Mouse (Mus musculus) brain, adult 2 months (tissue): Measurements from ENCODE around the gene Tbc1d8.

Experiments used
- DNase-seq: peaks from one replicate; pipeline ENCODE4 v3.0.0; 2011; ENCODE audit warnings: low read depth, low spot score

Gene Tbc1d8

GRCm38 (mm10) chr1:39448238-39448637 is 30.3 kb downstream of the Tbc1d8 start:
- peak; percentile 47 for DNase-seq

DNA sequence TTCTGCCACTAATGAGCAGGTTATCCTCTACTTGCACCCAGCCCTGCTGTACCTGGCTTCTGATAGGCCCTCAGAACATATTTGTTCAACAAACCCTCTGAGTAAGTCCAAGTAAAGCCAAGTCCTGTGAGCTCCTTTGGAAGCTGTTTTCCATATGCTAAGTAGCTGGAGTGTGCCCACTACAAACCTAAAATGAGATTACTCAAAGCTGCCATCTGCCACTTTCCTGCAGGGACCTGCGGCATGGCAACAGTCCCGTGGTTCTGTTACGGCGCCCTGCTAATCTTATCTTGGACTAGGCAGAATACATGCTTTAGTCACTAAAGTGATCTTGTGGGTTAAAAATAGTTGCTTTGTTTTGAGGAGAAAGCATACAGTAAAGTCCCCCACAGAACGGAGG is 32.4 kb downstream of the Tbc1d8 start:
- DNase-seq = peak; percentile 96

- no peak for DNase-seq
Measured at GRCm38 (mm10) chr1:39445303-39446050, 33.1 kb downstream of the Tbc1d8 start.

GRCm38 (mm10) chr1:39443764-39444163 is 34.8 kb downstream of the Tbc1d8 start:
- peak; percentile 53 for DNase-seq

DNA sequence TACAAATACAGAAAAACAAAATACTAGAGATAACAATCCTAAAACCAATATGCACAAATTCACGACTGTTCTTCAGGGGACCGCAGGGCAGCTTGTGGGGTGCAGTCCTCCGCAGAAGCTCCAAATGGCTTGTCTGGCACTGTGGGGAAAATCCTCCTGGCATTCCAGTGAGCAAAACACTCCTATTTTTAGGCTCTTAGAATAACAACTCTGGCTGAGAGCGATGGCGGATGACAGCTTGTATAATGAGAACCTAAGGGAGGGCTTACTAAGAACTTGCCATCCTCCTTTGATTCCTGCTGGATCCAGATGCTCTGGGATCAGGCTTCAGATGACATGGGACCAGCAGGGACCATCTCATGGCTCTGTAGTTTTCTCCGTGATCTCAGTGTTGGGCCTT is 36.9 kb downstream of the Tbc1d8 start:
- peak; percentile 96 for DNase-seq

GRCm38 (mm10) chr1:39439661-39440548 is 38.6 kb downstream of the Tbc1d8 start:
- peak; percentile 70 for DNase-seq

DNA sequence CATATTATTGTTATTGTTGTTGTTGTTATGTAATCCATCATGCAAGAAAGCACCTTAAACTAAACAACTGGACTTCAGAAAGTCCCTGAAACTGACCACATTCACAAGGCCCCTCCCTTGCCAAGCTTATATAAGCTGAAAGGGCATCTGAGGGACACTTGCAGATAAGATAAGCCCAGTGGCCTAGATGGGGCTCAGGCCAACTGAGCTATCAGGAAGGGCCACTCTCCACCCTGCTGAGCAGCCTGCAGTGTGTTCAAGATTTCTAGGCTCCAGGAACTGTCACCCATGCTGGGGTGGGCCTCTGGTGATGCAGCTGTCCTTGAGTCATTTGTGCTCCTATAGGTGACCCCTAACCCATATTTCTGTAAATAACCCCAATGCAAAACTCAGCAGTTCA is 39.9 kb downstream of the Tbc1d8 start:
- no peak for DNase-seq

DNA sequence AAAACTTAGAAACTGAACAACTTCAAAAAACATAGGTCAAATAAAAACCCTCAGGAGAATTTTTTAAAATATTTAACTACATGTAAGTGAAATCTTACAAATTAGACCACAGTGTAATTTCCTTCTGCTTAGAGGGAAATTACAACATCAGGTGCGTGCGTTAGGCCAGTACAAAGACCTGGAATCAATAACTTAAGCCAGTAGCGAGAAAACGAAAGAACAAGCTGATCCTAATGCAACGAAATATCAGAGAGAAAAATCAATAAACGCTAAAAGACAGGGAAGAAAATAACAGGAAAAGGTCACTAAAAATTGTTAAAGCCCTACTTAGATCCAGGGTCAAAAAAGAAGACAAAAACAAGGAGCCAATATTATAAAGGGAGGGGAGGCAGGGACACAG is 44.3 kb downstream of the Tbc1d8 start:
- DNase-seq = no peak

- DNase-seq = no peak
Measured at GRCm38 (mm10) chr1:39430020-39430419, 48.5 kb downstream of the Tbc1d8 start.

DNA sequence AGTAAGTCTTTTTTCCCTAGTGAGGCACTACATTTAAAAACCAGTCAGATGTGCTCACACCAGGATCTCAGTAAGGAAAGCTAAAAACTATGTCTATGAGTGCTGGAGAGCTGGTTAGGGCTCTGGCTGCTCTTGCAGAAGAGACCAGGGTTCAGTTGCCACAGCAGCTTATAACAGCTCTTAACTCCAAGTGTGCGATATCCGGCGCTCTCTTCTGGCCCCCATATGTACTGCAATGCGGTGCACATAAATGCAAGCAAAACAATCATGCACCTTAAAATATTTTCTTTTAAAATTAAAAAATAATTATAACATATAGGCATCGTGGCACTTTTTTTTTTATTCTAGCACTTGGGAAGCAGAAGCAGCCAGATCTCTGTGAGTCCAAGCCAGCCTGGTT is 49.5 kb downstream of the Tbc1d8 start:
- no peak for DNase-seq

GRCm38 (mm10) chr1:39428280-39428679 is 50.3 kb downstream of the Tbc1d8 start:
- no peak for DNase-seq

DNA sequence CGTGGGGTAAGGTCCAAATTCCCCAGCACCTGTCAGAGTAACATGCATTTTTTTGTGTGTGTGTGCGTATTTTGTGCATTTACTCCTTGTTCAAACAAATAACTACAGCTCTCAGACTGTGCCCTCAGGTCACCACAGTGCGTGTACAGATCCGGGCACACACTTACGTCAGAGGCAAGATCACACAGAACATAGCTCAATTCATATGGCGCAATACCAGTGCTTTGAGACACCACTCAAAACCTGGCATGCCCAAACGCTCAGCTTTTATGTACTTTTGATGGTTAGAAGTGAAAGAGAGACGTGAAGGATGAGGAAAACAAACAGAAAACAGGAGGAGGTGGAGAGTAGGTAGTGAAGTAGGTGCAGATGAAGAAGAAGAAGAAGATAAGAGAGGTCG is 53.1 kb downstream of the Tbc1d8 start:
- DNase-seq = no peak

DNA sequence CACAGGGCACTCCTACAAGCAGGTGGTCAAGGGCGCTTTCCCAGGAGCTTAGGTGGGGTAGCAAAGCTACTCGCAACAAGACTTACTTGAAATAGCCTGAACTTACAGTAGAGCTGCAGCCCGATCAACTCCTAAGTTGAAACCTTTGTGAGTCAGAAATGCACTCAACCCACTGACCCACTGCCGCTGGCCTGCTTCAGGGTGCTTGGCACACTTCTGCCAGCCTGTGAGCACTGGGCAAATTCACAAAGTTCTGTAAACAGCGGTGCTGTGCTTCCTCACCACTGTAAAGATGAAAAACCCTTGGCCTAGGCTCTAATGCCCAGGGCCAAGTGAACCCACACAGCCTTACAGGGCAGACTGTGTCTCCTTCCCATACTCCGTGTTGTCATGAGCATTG is 57.6 kb downstream of the Tbc1d8 start:
- no peak for DNase-seq

- no peak for DNase-seq
Measured at GRCm38 (mm10) chr1:39418852-39419251, 59.7 kb downstream of the Tbc1d8 start.

GRCm38 (mm10) chr1:39417817-39418216 is 60.7 kb downstream of the Tbc1d8 start:
- DNase-seq = peak; percentile 33

DNA sequence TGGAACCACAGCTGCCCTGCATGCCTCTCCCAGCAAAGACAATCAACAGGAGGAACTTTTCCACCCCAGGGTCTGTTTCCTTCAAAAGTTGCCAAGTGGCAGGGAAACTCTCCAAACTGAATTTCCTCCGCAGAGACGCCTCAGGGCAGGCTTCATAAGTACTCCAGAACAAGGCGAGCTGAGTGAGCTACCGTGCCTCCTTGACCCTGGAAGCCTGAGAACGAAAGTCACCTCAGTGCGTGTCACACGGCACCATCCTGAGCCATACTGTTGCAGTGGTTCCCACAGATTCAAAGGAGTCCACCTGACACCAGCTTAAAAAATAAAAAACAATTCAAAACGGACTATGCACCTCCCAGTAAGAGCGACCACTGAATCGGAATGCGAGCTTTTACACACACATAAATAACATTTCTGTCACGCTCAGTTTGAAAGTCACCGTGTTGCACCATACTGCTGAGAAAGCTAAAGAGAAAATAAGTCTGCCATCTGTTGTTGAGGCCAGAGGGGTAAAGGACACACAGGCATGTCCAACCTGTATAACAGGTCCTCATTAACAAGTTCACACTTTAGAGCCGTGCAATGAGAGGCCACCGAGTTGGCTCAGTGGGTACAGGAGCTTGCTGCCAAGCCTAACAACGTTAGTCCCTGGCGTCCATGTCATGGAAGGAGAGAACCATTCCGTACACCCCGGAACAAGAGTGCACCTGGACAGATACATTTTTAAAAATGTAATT is 68.3 kb downstream of the Tbc1d8 start:
- peak; percentile 21 for DNase-seq

DNA sequence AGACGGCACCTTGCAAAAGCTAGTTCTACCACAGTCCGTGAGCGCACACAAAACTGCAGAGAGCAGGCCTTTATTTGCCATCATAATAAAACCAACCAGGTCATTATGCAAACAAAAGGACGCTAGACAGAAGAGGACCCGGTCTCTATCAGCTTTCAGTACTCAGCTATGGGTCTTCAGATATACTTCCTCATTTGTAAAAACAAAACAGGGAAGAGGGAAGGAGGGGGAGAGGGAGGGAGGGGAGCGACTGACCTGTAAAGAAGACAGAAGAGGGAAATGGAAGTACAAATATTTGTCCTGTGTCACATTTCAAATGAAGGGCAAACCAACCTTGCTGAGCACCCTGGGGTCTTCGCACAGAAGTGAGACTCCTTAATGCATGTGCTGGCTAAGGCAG is 69.9 kb downstream of the Tbc1d8 start:
- DNase-seq = no peak

DNA sequence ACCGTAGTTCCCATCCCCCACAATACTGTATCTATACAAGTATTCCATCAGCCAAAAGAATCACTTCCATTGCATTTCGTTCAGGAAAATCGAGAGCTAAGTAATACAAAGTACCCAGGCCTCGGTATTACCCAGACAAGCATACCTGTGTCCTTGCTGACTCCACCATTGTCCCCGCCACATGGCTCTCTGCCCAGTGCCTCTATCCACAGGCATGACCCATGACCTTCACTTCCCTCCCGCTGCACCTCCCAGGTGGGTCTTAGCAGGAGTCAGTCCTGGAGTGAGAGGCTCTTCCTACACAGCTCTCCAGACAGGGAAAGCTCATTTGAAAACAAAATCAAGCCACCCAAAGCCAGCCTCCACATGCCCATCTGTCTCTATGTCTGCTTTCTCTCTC is 70.4 kb downstream of the Tbc1d8 start:
- DNase-seq = no peak

- no peak for DNase-seq
Measured at GRCm38 (mm10) chr1:39407108-39407507, 71.4 kb downstream of the Tbc1d8 start.

DNA sequence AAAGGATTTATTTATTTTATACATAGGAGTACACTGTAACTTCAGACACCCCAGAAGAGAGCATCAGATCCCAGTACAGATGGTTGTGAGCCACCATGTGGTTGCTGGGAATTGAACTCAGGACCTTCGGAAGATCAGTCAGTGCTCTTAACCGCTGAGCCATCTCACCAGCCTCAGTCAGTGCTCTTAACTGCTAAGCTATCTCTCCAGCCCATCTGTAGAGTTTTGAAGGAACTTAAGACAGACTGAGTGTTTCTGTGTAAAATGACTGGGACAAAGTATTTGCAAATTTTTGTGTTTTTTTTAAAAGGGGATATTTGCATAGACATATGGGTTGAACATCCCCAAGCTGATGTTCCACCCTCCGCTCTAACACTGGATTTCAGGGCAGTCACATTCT is 78.4 kb downstream of the Tbc1d8 start:
- DNase-seq = no peak

- no peak for DNase-seq
Measured at GRCm38 (mm10) chr1:39399228-39399627, 79.3 kb downstream of the Tbc1d8 start.

- no peak for DNase-seq
Measured at GRCm38 (mm10) chr1:39398284-39398683, 80.3 kb downstream of the Tbc1d8 start.
